Mouse (Mus musculus) kidney, postnatal 10 days (tissue): ENCODE data around the gene Tomm34.

Experiments
- DNase-seq: peaks from one replicate; pipeline ENCODE4 v3.0.0; 2021; ENCODE audit warnings: mixed read lengths

The Tomm34 gene

DNA sequence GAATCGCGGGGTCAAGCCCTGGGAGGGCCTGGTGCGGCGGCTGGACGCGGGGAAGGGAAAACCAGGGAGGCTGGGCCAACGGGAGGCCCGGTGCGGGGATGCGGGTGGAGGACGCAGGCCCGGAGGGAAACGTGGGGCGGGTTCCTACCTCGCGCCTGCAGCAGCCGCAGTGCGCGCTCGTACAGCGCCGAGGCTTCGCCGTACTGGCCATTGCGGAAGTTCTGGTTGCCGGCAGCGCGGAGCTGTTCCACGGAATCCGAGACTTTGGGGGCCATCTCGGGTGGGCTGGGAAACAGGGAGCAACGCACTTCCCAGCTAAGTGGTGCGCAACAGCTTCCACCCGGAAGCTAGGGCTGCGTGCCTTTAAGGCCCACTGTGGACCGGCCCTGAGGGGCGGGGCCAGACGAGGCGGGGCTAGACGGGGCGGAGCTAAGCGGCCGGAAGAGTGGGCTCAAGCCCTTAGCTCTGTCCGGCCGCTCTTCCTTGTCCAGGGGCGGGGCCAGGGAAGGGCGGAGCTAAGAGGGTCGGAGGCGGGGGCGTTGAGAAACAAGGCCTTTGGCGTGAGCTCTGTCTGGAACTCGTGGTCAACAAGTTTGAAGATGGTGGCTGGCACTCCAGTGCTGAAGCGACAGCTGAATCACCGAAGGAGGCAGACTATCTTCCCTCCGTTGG, at the start of gene Tomm34:
Tomm34 (minus strand) TSS at position 405 of the 672 bp plus-strand sequence.
- peak; percentile 98 for DNase-seq

DNA sequence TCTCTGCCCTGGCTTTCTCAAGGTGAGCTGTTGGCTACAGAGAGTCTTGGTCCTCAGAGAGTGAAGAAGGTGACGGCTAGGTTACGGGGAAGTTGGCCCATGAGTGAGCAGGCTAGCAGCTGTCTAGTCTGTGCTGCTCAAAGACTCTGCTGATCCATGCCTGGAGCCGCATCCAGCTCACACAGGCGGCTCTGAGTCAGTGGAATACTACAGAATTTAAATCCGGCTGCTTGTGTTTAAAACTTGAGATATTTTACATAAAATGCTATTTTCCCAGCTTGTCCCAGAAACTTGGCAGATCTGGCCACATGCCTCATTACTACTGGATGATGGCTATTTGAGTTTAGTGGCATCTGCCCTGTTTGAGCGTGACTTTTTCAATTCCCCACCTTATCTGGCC, 48.5 kb upstream of the Tomm34 start:
- DNase-seq, result no peak

DNA sequence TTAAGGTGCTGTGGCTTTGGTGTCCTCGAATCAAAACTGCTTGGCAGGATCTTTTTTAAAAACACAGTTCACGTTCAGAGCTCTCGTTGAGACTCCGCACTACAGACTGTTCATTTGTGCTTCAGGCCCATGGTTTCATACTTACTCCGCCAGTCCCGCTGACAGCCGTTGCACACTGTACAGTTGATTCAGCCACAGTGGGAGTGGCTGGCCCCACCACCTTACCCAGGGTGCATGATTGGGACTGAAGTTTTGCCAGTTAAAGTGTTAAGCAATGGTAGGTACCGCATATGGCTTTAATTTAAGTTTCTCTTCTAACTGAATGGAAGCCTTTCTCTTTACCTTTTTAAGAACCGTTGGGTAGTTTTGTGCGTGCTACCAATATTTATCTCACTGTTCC, 44.6 kb upstream of the Tomm34 start:
- no peak for DNase-seq

DNA sequence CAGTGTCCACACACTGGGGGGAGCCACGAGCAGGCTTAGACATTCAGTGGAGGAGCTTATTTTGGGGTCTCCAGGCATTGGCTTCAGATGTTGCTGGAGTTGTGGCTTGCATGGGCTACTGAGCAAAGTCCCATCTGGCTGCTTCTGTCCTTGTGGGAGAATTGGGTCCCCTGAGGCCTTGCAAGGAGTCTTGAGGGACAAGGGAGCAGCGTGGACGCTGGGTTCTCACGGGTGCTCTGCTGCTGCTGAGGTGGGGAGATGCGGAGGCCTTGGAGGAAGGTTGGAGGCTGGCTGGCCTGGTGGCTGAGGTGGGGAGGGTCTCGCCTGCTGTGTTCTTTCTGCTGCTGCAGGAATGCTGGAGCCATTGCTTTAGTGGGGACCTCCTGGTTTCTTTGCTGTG, 43.1 kb upstream of the Tomm34 start:
- no peak for DNase-seq

DNA sequence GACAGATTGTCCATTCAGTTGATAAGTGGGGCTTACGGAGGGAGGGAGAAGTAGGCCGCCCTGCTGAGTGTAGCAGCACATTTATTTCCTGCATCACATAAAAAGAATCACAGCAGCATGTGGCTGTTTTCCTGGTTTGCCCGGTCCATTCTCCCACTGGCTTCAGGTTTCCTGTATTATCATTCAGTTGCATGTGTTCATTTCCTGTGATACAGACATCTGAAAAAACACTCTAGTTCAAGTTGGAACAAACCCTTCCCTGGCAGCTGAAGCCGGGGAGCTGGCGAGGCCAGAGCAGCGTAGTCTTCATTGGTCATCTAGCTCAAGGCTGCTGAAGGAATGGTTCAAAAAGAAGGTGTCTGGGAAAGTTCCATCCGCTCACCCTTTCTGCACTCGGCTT, 40.6 kb upstream of the Tomm34 start:
- peak; percentile 28 for DNase-seq

DNA sequence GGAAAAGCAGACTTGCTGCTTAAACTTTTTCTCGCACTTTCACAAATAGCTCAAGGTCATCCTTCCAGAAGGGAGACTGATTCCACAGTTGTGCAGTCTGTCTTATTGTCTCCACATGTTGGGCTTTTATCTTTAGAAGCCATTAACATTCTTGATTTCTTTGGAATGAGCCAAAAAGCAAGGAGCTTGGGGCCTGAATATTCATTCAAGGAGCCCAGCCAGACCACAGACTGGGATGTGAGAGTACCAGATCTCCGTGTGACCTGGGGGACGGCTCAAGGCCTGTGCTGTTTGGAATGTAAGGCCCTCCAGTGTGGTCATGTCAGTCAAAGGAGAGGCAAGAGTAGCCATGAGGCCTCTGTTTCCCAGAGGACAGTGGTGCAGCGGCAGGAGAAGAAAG, 37.5 kb upstream of the Tomm34 start:
- no peak for DNase-seq

DNA sequence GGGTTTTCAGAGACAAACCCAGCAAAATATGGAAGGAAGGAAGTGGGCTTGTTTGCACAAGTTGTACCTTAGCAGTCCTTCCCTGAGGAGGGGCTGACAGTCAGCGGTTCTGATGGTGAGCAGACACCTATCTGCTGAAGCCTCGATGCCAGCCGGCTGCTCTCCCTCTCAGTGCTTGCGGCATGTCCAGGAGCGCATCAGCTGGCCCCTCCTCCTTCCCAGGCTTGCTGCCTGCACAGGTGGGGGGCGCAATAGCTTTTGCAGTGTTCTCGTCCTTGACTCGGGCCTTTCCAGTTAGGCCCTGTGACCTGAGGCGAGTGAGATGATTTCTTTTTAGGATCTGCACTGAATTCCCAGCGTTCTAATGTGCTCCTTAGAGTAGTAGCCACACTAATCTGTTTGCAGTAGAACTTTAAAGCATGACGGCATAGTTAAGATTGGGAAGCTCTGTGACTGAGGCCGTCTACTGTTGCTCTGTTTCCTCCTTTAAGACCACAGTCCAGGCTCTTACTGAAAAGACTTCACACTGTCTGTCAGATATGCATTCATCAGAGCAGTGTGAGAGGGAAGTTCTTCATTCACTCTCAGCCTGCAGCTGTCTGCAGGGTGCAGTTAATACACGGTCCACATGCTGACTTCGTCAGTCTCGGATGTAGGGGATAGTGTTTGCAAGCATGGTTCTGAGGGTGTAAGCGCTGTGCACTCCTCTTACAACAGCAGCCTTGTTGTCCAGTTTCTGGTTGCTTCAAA, 36.3 kb upstream of the Tomm34 start:
- no peak for DNase-seq

DNA sequence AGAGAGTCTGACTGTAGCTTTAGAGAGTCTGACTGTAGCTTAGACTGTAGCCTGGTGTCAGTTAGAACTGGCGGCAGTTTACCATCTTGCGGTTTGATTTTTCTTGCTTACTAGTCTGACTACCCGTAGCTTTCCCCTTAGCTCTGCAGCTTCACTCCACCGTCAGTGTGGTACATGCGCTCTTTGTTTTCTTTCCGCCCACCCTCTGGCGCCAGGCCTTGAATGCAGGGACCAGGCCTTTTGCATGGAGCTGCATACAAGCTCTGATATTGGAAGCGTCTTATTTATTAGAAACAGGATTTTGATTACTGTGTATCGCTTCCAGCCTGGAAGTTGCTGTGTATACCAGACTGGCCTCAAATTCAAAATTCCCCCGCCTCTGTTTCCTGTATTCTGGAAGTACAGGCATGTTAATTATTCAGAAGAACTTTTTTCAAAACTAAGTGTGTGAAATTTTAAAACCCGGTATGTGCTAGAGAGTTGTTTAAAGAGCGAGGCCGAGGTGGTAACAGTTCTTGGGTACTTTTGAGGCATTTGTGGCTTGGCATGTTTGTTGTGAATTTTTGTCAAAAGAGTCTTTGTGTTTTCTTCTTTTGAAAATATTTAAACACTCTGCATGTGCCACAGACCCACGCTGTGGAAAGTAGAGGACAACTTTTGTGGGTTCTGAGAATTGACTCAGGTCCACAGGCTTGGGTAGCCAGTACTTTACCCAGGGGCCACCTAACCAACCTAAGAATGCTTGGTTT, 35.5 kb upstream of the Tomm34 start:
- DNase-seq, result no peak

DNA sequence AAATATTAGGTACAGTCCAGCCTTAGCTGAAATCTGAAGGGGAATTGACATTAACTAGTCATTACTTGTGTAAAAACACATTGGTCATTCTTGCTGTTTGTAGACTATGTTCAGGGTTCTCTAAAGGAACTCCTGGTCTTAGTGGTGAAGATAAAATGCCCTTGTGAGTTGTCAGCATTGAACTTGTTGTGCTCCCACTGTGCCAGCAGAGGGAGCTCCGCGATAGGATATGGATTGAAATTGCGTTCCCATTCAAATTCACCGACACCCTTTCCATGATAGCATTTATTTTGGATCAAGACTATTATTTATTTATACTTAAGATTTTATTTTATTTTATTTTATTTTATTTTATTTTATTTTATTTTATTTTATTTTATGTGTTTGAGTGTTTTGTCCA, 32.5 kb upstream of the Tomm34 start:
- peak; percentile 81 for DNase-seq

DNA sequence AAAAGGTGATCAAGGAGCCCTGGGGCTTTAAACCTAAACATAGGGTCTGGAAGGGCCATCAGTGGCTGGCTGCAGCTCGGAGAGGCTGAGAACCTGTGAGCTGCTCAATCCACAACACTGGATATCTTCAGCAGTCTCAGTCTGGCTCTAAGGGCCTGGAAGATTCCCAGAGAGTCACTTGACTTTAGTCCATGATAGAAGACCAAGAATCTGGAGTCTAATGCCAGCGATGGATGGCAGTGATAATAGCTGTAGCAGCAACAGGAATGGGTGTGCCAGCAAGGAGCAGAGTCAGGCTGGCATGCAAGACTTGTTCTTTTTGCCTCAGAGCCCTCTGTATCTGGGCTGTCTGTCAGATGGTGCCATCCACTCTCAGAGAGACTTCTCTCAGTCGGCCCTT, 31.4 kb upstream of the Tomm34 start:
- no peak for DNase-seq

DNA sequence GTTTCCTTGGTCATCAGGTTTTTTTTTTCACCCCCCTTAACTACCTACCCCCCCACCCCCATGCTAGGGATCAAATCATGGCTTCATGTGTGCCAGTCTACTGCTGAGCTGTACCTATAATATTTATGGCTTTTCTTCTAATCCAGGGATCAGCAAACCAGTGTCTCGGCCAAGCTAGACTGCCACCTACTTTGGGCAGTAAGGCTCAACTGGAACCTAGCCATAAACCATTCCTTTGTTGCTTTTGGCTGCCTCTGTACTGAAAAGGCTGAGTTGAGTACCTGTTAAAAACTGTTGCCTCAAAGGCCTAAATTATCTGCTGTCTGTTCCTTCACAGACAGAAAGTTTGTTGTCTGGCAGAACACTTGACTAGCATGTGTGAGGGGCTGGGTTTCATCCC, 31.0 kb upstream of the Tomm34 start:
- no peak for DNase-seq

DNA sequence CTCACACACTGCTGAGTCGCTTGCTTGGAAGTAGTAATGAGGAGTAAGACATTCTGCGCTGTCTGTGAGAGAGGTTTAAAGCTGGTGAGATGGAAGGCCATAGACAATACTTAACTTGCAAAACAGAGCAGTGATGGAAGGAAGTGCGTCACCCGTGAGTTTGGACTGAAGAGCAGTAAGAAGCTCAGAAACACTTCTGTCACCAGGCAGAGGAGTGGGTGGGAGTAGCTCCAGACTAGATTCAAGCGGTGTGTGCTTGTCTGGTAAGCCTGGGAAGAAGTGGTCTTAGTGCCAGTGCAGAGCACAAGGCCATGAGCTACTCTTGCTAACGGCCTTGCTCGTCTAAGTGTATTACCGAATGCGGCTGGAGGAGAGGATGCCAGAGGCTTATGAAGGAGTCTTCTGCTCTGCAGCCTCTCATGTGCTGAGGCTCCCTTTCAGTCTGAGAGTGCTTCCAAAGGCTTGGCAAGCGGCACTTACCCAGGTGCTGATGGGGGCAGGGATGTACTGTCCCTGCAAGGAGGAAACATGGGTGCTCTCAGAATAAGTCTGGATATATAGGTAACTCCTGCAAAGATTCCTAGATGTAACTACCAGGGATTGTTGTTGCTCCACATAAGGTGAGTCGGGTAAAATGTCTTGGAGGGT, 27.8 kb upstream of the Tomm34 start:
- DNase-seq, result no peak

DNA sequence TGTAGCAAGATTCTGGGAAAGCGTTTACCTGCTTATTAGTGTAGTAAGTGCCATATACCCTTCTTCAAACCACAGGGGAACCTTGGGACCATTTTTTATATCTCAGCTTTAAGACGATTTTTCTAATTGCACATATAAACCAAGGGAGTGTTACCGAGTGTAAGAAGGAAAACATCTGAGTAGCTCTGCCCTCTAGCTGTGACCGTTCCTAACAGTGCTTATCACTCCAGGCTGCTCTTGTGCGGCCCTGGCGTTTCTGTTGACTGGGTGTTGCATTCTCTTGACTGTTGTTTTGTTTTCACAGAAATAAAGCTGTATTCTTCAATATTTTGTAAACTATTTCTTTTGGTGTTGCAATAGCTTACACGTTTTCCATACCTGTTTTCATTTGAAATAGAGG, 23.2 kb upstream of the Tomm34 start:
- DNase-seq, result no peak

DNA sequence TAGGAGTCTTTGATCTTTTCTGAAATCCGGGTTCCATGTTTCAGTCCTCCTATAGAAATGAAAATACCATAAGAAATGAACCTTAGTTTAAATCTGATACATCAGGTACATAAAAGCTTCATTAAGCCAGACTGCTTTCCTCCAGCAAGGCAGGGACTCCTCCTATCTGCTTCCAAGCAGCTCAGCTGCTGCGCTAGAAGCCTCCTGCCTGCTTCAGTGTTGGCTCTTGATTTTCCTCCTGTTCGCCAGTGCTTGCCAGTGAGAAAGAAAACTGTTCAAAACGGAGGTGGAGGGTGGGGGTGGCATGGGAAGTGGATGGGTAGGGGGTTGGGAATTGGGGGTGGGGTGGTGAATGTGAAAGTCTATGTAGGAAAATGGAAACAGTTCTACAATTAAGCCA, 18.5 kb upstream of the Tomm34 start:
- no peak for DNase-seq

DNA sequence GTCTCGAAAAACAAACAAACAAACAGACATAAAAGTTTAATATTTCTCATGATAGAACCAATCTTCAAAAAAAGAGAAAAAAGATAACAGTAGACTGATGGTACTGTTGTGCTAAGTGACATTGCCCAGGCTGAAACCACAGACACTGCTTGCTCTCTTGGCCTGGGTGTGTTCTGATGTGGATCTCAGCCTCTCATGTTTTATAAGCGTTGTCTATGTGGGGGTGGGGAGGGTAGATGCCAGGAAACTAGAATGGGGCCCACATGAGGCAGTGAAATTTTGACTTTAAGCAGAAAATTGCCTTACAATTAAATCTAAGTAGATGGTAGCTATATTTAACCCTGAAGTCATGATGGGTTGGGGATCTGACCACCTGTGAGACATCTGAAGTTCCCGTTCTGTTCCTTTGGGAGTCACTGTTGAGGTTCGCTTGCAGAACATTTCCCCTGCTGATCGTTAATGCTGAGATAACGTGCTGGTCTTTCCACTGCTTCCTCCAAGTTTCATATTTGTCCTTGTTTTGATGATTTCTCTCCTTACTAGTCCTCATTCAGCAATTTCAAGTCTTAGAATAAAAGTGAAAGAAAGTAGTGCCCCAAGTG, 16.5 kb upstream of the Tomm34 start:
- DNase-seq, result no peak

DNA sequence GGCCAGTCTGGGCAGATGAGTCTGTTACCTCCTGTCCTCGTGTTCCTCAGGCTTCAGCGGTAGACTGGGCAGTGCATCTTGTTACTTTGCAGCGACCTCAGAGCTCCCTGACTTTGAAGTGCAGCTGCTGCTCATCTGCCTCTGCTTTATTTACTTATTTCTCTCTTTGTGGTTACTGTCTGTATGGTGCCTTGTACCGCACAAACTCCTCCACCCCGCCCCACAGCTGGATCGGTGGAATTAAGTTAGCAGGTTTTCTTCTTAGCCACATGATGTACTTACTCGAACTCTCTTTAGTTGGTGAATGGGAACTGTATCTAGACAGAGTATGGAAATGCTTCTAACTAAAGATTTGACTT, 13.4 kb upstream of the Tomm34 start:
- no peak for DNase-seq

DNA sequence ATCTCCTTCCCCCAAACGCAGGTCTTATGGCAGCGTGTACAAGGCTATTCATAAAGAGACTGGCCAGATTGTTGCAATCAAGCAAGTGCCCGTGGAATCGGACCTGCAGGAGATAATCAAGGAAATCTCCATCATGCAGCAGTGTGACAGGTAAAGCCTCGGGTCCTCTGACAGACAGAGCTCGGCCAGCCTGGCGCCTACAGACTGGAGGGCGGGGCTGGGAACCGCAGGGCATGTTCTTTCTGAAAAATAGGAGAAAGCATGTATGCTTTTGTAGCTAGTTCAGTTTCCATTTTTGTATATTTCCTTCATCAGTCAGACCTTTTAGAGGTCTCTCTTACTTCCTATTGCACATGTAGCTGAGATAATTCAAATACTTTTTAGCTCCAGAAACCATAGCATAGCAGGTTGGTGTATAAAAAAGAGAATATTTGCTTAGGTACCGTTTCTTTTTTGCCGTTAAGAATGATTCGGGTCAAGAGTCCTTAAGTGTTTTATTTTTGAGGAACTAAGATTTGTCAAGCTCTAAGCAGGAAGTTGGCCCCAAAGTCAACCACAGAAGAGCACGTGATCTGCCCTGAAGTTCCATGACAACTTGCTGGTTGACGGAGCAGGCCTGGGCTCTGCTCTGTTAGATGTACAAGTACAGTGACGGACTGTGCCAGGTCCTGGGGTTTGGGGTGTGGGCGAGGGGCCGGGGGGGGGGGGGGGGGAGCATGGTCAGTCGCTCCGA, 12.8 kb upstream of the Tomm34 start:
- DNase-seq, result no peak

DNA sequence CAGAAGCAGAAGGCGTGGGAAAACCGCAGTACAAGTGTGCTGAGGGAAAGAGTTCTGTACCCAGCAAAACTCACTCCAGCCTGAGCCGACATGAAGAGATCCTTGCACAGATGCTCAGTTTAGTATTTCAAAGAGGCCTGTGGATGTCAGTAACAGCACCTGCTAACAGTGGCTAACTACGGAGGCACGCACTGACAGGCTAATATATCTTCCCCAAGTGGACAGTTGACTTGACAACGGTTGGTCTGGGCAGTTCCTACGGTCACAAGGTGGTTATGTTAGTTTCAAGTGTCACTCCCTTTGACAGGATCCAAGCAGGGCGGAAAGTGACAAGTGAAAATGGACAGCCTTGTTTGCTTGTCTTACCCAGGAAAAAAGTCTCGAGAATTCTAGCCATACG, 11.2 kb upstream of the Tomm34 start:
- no peak for DNase-seq

DNA sequence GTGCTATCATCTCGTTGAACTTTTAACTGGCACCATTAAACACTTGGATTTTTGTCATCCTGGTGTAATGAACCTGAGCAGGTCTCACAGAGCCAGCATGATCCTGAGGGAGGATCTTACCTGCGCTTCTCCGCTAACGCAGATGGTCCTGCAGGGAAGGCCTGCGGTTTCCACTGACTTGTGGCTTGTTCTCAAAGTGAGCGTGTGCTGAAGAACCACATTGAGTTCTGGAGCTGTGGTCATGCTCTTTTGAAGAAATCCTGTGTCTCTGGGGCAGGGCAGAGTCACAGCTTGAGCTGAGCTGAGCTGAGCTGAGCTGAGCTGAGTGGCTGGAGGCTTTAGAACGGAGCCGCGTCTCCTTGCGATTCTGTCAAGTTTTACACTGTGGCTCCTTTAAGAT, 10.6 kb upstream of the Tomm34 start:
- DNase-seq, result no peak

DNA sequence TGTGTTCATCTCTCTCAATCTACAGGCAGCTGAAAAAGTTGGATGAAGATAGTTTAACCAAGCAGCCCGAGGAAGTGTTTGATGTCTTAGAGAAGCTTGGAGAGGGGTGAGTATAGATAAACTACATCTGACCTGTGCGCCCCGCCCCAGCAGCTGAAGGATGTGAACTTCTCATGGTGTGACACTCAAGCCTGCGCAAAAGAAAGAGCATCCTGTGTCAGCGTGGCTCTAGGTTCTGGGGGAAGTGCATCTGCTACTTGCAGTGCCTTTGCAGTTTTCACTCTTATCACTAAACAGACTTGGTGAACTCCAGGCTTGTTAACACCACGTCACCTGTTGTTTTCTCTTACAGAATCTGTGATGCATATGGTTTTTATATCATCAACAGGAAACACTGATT, 8.5 kb upstream of the Tomm34 start:
- no peak for DNase-seq

DNA sequence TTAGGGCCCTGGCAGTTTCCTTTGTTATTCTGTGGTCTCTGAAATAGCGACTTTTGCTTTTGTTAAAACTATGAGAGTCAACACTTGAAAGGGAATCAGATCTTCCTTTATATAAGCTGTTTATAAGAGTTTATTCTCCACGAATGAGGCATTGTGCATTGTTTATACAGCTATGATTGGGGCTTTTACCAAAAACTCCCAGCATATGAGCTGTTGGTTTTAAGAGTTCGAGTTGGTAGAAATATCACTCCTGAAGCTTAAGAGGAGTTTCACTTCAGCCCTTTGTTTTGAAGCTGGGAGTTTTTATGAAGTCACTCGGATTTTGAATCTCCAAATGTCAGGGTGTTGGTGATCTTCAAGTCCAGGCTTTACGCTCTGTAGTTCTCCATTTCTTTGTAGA, 6.9 kb upstream of the Tomm34 start:
- no peak for DNase-seq

DNA sequence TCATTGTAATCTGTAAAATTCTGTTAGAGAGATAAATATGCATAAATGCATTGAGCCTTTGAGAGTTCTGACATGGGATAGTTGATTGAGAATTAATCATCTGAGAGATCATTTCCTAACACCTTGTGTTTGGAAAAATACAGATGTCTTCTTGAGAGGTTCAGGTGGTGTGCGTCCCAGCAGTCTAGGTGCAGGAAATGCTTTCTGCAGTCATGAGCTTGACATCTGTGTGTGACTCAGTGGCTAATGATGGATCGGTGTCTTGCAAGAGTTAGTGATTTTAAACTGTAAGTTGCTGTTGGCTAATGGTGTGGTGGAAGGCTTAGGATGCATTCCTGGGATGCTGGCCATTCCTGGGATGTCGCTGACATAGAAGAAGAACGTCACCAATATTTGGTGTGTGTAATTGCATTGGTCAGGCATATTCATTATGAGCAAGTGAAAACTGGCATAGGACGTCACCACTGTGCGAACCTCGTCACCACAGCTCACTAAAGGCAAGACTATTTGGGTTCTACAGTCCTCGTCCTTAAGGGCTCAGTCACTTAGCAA, 6.0 kb upstream of the Tomm34 start:
- DNase-seq, result no peak
